Mouse (Mus musculus): ENCODE measurements at regions not wholly inside any gene's neighbourhood (a gene's known extent, or its start where the extent isn't known, plus 50 kb on each side); places are given as distances from the start of the nearest gene placed in this dataset.

DNA sequence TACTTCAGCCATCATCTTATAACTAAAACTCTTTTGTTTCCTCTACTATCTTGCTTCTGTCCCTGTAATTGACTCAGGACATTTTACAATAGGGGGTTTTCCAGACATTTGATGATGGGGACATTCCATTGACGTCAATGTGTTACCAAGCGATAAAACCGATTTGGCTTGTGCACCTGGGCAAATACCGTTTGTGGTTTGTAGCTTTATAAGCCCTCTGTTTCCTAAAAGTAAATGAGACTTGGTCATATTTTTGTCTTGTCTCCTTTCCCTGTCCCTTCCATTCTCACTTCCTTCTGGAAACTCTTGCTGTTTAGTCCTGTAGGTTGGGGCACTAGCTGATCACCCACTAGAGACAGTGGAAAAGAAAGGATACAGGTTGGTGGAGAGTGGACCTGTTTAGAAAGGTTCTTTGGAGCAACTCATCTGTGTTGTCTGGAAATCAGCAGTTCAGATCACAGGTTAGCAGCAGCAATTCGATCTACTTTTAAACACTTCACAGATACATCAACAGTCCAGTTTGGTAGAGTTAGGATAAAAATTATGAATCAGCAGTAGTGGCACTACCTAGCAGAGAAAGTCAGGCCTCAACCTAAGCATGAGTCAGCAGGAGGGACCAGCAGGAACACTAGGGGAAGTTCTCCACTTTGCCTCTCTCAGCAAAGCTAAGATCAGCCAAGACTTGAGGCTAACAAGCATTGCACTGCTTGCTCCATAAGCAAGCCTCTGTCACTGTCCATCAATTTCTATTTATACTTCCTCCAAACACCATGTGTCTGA lies 156.6 kb downstream of the Tmem161b start:
- H3K9me3 ChIP-seq (ENCODE audit: control insufficient read depth, low read length) = no peaks in the 10 kb centered on the region
- ATAC-seq (ENCODE audit: insufficient number of reproducible peaks, low FRiP score, low TSS enrichment, low read depth) = no peak
- DNase-seq (ENCODE audit: low spot score) = no peak
- no peak overlapping the region for H3K4me2 ChIP-seq (ENCODE audit: low read depth, severe bottlenecking)
- H3K4me1 ChIP-seq (ENCODE audit: control insufficient read depth, insufficient read depth, low read length) = no peaks in the 10 kb centered on the region
- H3K27ac ChIP-seq (replicated peaks; ENCODE audit: low read depth, low read length) = no peak overlapping the region
- H3K9ac ChIP-seq (ENCODE audit: low read length) = no peak overlapping the region
- no peaks in the 10 kb centered on the region for H3K36me3 ChIP-seq (ENCODE audit: control insufficient read depth, insufficient read depth, low read length)
- no peak overlapping the region for H3K4me3 ChIP-seq (ENCODE audit: low read depth, low read length)
- 92% methylated on average over 5 of the region's 5 CpGs for WGBS
- no peaks in the 10 kb centered on the region for H3K27me3 ChIP-seq (ENCODE audit: control insufficient read depth, insufficient read depth, low read length)

DNA sequence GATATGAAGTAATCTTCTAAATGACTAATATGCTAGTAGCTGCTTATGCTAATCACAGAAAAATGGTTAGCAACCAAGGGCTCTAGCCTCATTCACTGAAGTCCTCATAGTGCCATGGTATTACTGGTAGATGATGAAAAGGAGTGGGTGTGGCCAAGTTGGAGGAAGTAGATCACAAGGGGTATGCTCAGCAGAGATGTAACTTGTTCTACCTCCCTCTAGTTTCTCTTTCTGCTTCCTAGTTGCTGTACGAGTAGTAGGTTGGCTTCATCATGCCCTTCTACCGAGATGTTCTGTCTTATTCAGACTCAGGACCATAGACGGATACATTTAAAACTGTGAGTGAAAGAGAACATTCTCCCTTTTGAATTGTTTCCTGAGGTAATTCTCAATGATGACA lies 169.5 kb downstream of the Tmem161b start:
- Histone ChIP-seq H3K4me3 (ENCODE audit: low read depth, low read length) (no peak overlapping the region), H3K27ac (replicated peaks; ENCODE audit: low read depth, low read length) (no peak overlapping the region), H3K4me2 (ENCODE audit: low read depth, severe bottlenecking) (no peak overlapping the region), H3K36me3 (ENCODE audit: control insufficient read depth, insufficient read depth, low read length) (no peaks in the 10 kb centered on the region), H3K27me3 (ENCODE audit: control insufficient read depth, insufficient read depth, low read length) (no peaks in the 10 kb centered on the region), H3K9me3 (ENCODE audit: control insufficient read depth, low read length) (no peaks in the 10 kb centered on the region), H3K4me1 (ENCODE audit: control insufficient read depth, insufficient read depth, low read length) (no peaks in the 10 kb centered on the region), H3K9ac (ENCODE audit: low read length) (no peak overlapping the region)
- DNase-seq (ENCODE audit: low spot score) (no peak), ATAC-seq (ENCODE audit: insufficient number of reproducible peaks, low FRiP score, low TSS enrichment, low read depth) (no peak)
- 91% methylated on average over 3 of the region's 3 CpGs for WGBS

DNA sequence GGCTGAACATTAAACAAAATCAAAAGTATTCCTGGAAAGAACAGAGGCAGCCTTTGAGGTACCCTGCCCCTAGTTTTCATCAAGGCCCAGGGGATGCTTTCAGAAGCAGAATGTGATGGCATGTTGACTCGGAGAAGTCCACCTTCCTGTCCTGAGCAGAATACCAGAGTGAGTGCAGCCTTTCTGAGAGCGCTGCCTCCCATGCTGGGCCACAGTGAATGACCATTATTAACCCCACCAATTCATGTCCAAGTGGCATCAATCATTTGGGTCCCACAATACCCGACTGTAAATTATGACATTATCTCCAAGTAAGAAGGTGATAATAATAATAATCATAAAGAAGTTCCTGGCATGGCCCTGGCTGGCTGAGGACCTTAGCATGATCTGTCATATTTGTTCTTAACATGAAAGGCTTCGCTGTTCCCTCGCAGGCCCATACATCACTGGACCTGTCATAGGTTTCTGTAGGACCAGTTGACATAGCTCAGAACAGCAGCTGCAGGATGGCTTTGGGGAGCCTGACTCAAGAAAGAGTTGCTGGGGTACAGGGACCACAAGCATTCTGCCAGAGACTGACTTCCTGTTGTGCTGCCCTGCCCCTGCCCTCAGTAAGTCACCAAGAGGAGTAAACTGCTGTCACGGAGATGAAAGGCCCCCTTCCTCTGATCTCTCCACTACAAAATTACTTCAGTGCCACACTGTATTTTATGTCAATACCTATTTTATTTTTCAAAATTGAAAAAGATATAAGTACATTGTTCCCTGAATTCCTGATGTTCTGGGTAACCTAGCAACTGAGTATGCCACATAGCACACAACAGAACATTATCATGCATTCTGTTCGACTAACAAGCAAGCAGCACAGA lies 176.6 kb downstream of the Tmem161b start:
- Histone ChIP-seq H3K36me3 (ENCODE audit: control insufficient read depth, insufficient read depth, low read length) (no peaks in the 10 kb centered on the region), H3K27me3 (ENCODE audit: control insufficient read depth, insufficient read depth, low read length) (no peaks in the 10 kb centered on the region), H3K27ac (replicated peaks; ENCODE audit: low read depth, low read length) (no peak overlapping the region), H3K4me2 (ENCODE audit: low read depth, severe bottlenecking) (no peak overlapping the region), H3K4me1 (ENCODE audit: control insufficient read depth, insufficient read depth, low read length) (no peaks in the 10 kb centered on the region), H3K4me3 (ENCODE audit: low read depth, low read length) (no peak overlapping the region), H3K9me3 (ENCODE audit: control insufficient read depth, low read length) (no peaks in the 10 kb centered on the region), H3K9ac (ENCODE audit: low read length) (no peak overlapping the region)
- DNase-seq (ENCODE audit: low spot score) (no peak), ATAC-seq (ENCODE audit: insufficient number of reproducible peaks, low FRiP score, low TSS enrichment, low read depth) (peak; percentile 47; the same call in 1 of the 2 replicates)
- WGBS = 54% methylated on average over 7 of the region's 7 CpGs

DNA sequence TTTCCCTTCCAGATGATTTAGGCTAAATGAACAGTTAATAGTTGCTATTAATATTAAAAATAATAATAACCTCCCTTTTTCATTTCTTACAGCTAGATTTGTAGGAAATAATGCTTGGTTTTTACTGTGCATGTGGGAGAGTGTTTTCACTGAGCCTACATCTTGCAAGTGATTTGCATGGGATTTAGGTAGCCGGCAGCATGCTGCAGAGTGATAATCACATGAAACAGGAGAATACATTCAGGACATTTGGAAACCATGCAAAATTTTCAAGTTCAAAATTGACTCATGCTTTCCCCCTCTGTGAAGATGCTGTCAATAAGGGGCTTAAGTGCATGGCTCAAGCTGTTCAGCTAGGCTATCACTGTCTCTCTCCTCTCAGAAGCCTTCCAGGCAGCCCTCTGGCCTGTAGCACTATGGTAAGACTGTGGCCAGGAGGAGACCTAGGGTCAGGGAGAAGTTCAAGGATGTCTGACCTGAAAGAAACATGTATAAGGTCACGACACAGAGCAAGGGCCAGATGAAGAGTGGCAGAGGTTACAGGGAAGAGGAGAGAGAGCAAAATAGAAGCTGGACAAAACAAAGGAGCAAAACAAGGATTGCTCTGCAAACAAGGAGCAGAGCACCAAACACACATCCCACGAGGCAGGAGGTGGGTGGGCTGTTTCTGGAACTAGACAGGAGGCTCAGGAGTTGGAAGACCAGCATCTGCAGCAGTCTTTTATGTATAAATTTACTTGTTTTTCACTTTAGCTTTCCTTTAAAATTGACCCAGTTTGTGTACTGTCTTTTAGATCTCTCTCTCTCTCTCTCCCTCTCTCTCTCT lies 177.5 kb downstream of the Tmem161b start:
- no peak overlapping the region for H3K4me3 ChIP-seq (ENCODE audit: low read depth, low read length)
- ATAC-seq (ENCODE audit: insufficient number of reproducible peaks, low FRiP score, low TSS enrichment, low read depth) (no peak), DNase-seq (ENCODE audit: low spot score) (no peak)
- H3K9me3 ChIP-seq (ENCODE audit: control insufficient read depth, low read length) = no peaks in the 10 kb centered on the region
- H3K36me3 ChIP-seq (ENCODE audit: control insufficient read depth, insufficient read depth, low read length) = no peaks in the 10 kb centered on the region
- no peaks in the 10 kb centered on the region for H3K4me1 ChIP-seq (ENCODE audit: control insufficient read depth, insufficient read depth, low read length)
- WGBS = 43% methylated on average over 3 of the region's 3 CpGs
- H3K27ac ChIP-seq (replicated peaks; ENCODE audit: low read depth, low read length) = no peak overlapping the region
- H3K4me2 ChIP-seq (ENCODE audit: low read depth, severe bottlenecking) = no peak overlapping the region
- H3K27me3 ChIP-seq (ENCODE audit: control insufficient read depth, insufficient read depth, low read length) = no peaks in the 10 kb centered on the region
- H3K9ac ChIP-seq (ENCODE audit: low read length) = no peak overlapping the region

DNA sequence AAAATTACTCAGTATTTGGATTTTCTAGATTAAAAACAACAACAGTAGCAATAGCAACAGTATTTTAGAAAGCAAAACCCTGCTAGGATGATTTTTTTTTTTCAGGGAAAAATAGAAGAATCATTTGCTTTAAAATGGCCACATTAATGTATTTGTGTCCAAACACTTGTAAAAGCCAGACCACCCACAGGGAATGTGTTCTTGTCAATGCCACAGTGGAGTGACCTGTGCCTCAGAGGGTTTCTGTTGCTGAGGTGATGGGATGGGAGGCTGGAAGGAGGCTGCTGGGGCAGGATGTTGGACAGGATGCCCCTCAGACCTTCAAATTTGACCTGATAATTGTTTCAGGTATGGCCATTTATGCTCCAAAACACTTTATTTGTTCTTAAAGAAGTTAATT lies 178.9 kb downstream of the Tmem161b start:
- Histone ChIP-seq H3K36me3 (ENCODE audit: control insufficient read depth, insufficient read depth, low read length) (no peaks in the 10 kb centered on the region), H3K27me3 (ENCODE audit: control insufficient read depth, insufficient read depth, low read length) (no peaks in the 10 kb centered on the region), H3K4me2 (ENCODE audit: low read depth, severe bottlenecking) (no peak overlapping the region), H3K4me3 (ENCODE audit: low read depth, low read length) (no peak overlapping the region), H3K4me1 (ENCODE audit: control insufficient read depth, insufficient read depth, low read length) (no peaks in the 10 kb centered on the region), H3K27ac (replicated peaks; ENCODE audit: low read depth, low read length) (no peak overlapping the region), H3K9me3 (ENCODE audit: control insufficient read depth, low read length) (no peaks in the 10 kb centered on the region), H3K9ac (ENCODE audit: low read length) (no peak overlapping the region)
- DNase-seq (ENCODE audit: low spot score) = no peak
- no peak for ATAC-seq (ENCODE audit: insufficient number of reproducible peaks, low FRiP score, low TSS enrichment, low read depth)

DNA sequence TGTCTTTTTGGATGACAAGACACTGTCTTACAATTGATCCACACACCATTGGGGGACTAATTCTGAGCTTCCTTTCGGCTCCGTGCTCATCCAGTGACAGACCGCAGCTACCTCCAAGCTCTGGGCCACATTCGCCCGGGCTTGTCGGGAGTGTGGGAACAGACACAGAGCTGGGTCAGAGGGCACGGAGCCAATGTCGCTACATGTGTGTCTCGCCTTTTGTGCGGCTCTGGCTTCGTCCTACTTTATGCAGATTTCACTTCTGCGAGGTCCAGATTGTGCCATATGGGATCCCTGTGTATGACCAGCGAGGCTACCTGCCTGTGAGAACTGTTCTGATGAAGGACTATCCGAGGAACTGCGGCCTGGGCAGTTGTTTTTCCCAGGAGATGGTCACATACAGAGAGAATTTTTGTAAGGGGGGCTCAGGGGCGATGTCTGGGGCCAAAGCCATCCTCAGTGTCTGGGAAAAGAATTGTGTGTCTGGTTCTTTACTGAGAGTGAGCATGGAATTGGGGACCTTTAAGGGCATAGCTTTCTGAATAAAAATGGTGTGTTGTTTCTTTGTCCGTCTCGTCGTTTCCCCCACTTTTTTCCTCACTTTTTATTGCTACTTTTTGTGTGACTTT lies 182.6 kb downstream of the Tmem161b start:
- no peak overlapping the region for H3K27ac ChIP-seq (replicated peaks; ENCODE audit: low read depth, low read length)

DNA sequence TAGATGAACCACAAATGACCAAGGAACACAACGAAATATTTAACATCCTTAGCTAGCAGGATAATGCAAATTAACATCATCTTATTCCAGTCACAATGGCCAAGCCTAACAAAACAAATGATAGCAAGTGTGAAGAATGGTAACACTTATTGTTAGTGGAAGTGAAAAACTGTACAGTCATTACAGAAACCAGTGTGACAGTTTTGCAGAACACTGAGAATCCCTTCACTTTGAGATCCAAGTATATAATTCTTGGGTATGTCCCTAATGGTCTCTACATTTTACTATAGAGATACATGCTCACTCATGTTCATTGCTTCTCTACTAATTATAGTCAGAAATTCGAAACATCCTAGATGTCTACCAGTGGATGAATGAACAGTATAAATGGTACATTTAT lies 212.3 kb downstream of the Tmem161b start:
- no peaks in the 10 kb centered on the region for H3K36me3 ChIP-seq (ENCODE audit: control insufficient read depth, insufficient read depth, low read length)
- H3K4me3 ChIP-seq (ENCODE audit: low read depth, low read length) = no peak overlapping the region
- no peaks in the 10 kb centered on the region for H3K27me3 ChIP-seq (ENCODE audit: control insufficient read depth, insufficient read depth, low read length)
- no peak overlapping the region for H3K4me2 ChIP-seq (ENCODE audit: low read depth, severe bottlenecking)
- WGBS = 74% methylated on average over 2 of the region's 2 CpGs
- no peaks in the 10 kb centered on the region for H3K9me3 ChIP-seq (ENCODE audit: control insufficient read depth, low read length)
- no peak for DNase-seq (ENCODE audit: low spot score)
- no peaks in the 10 kb centered on the region for H3K4me1 ChIP-seq (ENCODE audit: control insufficient read depth, insufficient read depth, low read length)
- ATAC-seq (ENCODE audit: insufficient number of reproducible peaks, low FRiP score, low TSS enrichment, low read depth) = no peak
- H3K9ac ChIP-seq (ENCODE audit: low read length) = no peak overlapping the region
- no peak overlapping the region for H3K27ac ChIP-seq (replicated peaks; ENCODE audit: low read depth, low read length)

More for the DNA sequence above, 182.6 kb downstream of the Tmem161b start:
- no peaks in the 10 kb centered on the region for H3K9me3 ChIP-seq (ENCODE audit: control insufficient read depth, low read length)
- no peak for ATAC-seq (ENCODE audit: insufficient number of reproducible peaks, low FRiP score, low TSS enrichment, low read depth)
- H3K4me2 ChIP-seq (ENCODE audit: low read depth, severe bottlenecking) = no peak overlapping the region
- DNase-seq (ENCODE audit: low spot score) = no peak
- H3K36me3 ChIP-seq (ENCODE audit: control insufficient read depth, insufficient read depth, low read length) = no peaks in the 10 kb centered on the region
- no peaks in the 10 kb centered on the region for H3K27me3 ChIP-seq (ENCODE audit: control insufficient read depth, insufficient read depth, low read length)
- H3K9ac ChIP-seq (ENCODE audit: low read length) = no peak overlapping the region
- WGBS = 72% methylated on average over 19 of the region's 19 CpGs
- H3K4me1 ChIP-seq (ENCODE audit: control insufficient read depth, insufficient read depth, low read length) = no peaks in the 10 kb centered on the region
- no peak overlapping the region for H3K4me3 ChIP-seq (ENCODE audit: low read depth, low read length)

All from limb, embryonic 11.5 days (tissue).